Mouse (Mus musculus): ENCODE data around the gene Higd1c. TPM values are rescaled to one million over a fixed set of nuclear protein-coding genes. Genes with fewer than 3 reads are reported as not detected.

Higd1c gene
- polyA plus RNA-seq (2015; fragmentation: Nextera tagmentation; extraction: Ambion mirVana), result not detected in 2 replicates

GRCm38 (mm10) chr15:100364242-100364641 is at the start of gene Higd1c:
Higd1c (plus strand) TSS chr15:100364542.

GRCm38 (mm10) chr15:100334629-100335028 is 29.7 kb upstream of the Higd1c start, which contains the start of gene Mettl7a3:
Mettl7a3 (plus strand) TSS chr15:100334929.

GRCm38 (mm10) chr15:100352711-100353250 is 11.6 kb upstream of the Higd1c start, which contains the start of the genes Methig1 and Mettl7a2:
Methig1 (plus strand) TSS chr15:100353149.
Mettl7a2 (plus strand) TSS chr15:100353200.

GRCm38 (mm10) chr15:100421758-100422197 is 57.4 kb downstream of the Higd1c start, which contains the start of gene Gm5475:
Gm5475 (plus strand) TSS chr15:100422147.

GRCm38 (mm10) chr15:100424396-100425122 is 60.2 kb downstream of the Higd1c start, which contains the start of gene Slc11a2:
Slc11a2 (minus strand) TSS chr15:100425072.

Other genes with a start within 250 kb of the Higd1c start
- gene Atf1, start 136.7 kb upstream of the Higd1c start, polyA plus RNA-seq (2015; fragmentation: Nextera tagmentation; extraction: Ambion mirVana), result 37.7 and 41.9 TPM in 2 replicates
- gene Tmprss12, start 83.7 kb upstream of the Higd1c start, polyA plus RNA-seq (2015; fragmentation: Nextera tagmentation; extraction: Ambion mirVana), result not detected in 2 replicates
- gene Mettl7a1, start 60.4 kb upstream of the Higd1c start, polyA plus RNA-seq (2015; fragmentation: Nextera tagmentation; extraction: Ambion mirVana), result 3.0 and 4.1 TPM in 2 replicates
- gene Mettl7a3, start 29.6 kb upstream of the Higd1c start, polyA plus RNA-seq (2015; fragmentation: Nextera tagmentation; extraction: Ambion mirVana), result 0.09 TPM in 1 of 2 replicates, not detected in the other
- gene Methig1, start 11.4 kb upstream of the Higd1c start, polyA plus RNA-seq (2015; fragmentation: Nextera tagmentation; extraction: Ambion mirVana), result not detected in 2 replicates
- not detected in 2 replicates for gene Mettl7a2, start 11.3 kb upstream of the Higd1c start, polyA plus RNA-seq (2015; fragmentation: Nextera tagmentation; extraction: Ambion mirVana)
- gene Gm5475, start 57.6 kb downstream of the Higd1c start, polyA plus RNA-seq (2015; fragmentation: Nextera tagmentation; extraction: Ambion mirVana), result 0.12 TPM in 1 of 2 replicates, not detected in the other
- gene Slc11a2, start 60.5 kb downstream of the Higd1c start, polyA plus RNA-seq (2015; fragmentation: Nextera tagmentation; extraction: Ambion mirVana), result 6.4 and 10.4 TPM in 2 replicates
- 18.3 and 19.7 TPM in 2 replicates for gene Letmd1, start 104.5 kb downstream of the Higd1c start, polyA plus RNA-seq (2015; fragmentation: Nextera tagmentation; extraction: Ambion mirVana)
- 4.5 and 4.8 TPM in 2 replicates for gene Csrnp2, start 130.9 kb downstream of the Higd1c start, polyA plus RNA-seq (2015; fragmentation: Nextera tagmentation; extraction: Ambion mirVana)
- gene Tfcp2, start 187.5 kb downstream of the Higd1c start, polyA plus RNA-seq (2015; fragmentation: Nextera tagmentation; extraction: Ambion mirVana), result 11.4 and 14.0 TPM in 2 replicates
- 2.5 and 3.0 TPM in 2 replicates for gene Pou6f1, start 235.4 kb downstream of the Higd1c start, polyA plus RNA-seq (2015; fragmentation: Nextera tagmentation; extraction: Ambion mirVana)